Mouse (Mus musculus): ENCODE measurements at regions not wholly inside any gene's neighbourhood (a gene's known extent, or its start where the extent isn't known, plus 50 kb on each side); places are given as distances from the start of the nearest gene placed in this dataset.

- ChIA-PET POLR2A (no interaction called here), CTCF (no interaction called here)
These were observed 108.5 kb upstream of the Kitl start for GRCm38 (mm10) chr10:99906778-99907435.

DNA sequence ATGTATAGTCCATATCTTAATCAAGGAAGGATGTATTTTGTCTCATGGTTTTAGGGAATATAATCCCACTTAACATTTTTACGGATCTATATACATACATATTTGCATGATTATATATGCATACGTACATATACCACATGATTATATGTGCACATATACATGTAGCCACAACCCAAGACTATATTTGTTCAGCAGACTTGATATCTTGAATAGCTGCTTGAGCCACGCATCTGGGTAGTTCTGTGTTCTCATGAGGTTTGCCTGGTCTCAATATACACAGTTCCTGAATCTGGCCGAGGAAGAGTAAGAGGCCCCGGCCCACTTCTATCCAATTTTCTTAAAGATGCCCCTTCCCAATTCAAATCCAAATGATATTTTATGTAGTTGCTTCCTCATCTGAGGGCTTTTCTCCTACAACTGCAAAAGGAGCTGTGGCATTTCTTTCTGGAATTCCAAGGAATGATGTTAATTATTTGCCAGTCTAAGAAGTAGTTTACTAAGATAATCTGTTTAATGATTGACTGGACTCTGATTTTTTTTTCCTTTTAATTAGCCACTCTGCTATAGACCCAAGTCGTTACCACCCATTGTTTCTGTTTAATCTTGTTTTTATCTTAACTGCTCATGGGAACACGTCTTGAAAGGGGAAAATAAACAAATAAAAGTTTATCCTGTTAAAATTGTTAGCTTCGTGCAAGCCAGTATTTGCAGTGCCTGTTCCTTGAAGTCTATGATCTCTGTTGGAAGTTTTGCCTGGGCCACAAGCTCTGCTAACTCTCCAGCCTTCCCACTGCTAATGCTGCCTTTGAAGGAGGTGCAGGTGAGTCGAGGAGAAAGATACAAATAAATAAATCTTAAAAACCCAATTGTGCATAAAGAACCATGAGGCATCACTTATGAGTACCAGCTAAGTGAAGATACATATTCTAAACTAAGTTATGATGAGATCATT lies 112.9 kb upstream of the Kitl start:
- POLR2A ChIA-PET, result no interaction called here
- CTCF ChIA-PET, result no interaction called here

DNA sequence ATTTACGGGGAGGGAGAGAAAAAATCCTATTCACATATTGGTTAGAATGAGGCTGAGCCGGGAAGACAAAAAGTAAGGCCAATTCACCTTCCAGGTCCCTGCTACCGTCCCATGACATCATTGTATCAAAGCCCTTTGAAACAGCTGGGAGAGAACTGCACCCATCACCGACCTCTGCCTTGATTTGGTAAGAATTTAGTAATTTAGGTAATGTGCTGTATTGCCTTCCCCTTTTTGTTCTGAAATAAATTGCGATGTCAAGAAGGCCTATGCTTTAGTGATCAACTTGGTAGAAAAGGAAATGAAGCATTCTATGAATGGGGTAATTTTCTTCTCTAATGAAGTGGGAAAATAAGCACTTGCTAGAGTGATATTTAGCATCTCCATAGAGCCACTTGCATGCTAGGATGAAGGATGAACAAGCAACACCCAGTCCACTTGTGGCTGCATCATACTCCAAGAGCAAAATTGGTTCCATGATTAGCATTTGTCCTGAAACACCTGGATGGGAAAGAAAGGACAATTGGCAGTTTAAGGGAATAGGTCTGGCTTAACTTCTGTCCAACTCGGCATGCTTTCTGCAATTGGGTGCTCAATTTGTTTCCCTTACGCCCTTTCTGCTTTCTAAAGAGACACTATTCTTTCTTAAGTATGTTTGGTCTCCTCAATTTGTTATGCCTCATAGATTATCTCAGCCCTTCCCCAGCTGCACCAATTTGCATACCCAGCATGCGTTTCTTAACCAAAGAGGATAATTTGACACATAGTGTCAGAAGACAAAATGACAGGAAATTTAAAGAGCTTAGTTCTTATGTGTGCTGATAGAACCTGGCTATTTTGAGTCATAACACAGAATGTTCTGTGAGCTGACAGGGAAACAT lies 114.2 kb upstream of the Kitl start:
- ChIA-PET POLR2A (no interaction called here), CTCF (no interaction called here)

DNA sequence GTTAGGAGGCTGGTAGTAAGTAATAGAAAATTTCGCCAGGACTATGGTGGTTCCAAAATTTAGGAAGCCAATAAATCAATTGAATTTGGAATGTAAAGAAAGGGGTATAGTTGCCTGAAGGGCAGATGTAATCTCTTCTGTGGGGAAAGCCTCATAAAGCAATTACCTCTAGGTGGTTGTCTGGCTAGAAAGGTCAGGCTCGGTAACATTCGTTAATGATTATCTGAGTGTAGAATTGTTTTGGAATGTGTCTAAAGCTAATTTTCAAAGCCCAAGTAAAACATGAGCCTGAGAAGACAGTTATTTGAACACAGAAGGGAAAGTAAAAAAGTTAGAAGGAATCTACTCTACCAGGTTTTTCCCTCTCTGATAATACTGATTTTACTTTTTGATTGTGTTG lies 121.4 kb upstream of the Kitl start:
- POLR2A ChIA-PET, result no interaction called here
- CTCF ChIA-PET, result no interaction called here

DNA sequence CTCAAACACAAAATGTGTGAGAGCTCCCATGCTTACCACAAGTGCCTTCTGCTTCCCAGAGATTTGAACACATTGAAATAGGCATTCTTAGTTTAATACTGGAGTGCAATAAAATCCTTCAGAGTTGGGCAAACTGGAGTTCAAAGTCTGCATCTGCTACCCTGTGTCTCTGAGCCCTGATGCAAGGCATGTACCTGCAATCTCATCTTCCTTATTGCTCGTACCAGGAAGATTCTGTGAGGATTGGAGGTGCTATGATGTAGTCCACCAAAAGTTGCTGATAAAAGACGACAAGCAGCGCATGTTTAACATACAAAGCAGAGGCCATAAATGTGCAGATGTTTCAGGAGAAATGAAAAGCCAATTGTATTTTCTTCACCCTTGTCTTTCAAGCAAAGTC lies 123.5 kb upstream of the Kitl start:
- POLR2A ChIA-PET, result no interaction called here
- CTCF ChIA-PET, result interaction anchor here in 1 of 4 experiments (0.6 kb wide), 1 partner anchor 420 kb away, joined by 8 read pairs; no protein-coding TSS in a partner anchor

DNA sequence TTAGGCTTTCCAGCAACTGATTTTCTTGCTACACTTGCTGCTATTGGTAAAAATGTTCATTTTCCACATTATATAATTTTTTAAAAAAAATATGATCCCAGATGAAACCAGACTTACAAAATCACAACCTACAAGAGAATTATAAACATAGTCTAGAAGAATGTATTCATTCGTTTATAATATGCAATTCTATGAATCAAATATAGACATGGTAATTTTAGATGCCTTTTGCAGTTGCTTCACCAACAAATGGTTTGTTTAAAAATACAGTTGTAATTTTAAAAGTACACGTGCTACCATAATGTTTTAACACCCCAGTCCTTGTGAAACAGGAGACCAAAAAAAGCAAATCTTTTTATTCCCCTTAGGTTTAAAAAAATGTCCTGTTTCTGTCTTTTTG lies 122.4 kb upstream of the Csl start:
- POLR2A ChIA-PET, result no interaction called here
- CTCF ChIA-PET, result no interaction called here

DNA sequence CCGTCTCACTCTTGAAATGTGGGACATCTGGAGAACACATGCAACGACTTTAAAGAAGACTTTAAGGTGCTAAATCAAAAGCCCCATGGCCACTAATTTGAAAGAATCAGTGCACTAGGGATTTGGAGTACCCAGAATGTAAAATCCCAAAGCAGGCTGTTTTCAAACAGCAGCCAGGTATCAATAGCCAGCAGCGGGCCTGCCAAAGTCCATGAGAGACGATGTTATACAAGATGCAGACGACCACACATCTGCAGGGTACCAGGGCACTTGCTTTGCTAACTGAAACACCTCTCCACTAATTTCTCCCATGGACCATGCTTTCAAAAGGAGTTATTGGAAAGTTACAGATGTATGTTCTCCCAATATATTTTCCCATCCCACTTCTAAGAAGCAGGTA lies 119.9 kb upstream of the Csl start:
- ChIA-PET CTCF (no interaction called here), POLR2A (no interaction called here)

- ChIA-PET POLR2A (interaction anchor here in 1 of 4 experiments (0.6 kb wide), 1 partner anchor 118 kb away, joined by 5 read pairs; no protein-coding TSS in a partner anchor), CTCF (no interaction called here)
These were observed 105.3 kb upstream of the Csl start for GRCm38 (mm10) chr10:99864711-99865110.

- POLR2A ChIA-PET, result no interaction called here
- CTCF ChIA-PET, result no interaction called here
These were observed 101.0 kb upstream of the Csl start for GRCm38 (mm10) chr10:99860322-99861089.

GRCm38 (mm10) chr10:99844110-99844509 lies 84.7 kb upstream of the Csl start:
- ChIA-PET CTCF (no interaction called here), POLR2A (no interaction called here)

- POLR2A ChIA-PET, result interaction anchor here in 1 of 4 experiments (0.5 kb wide), 1 partner anchor 678 kb away, joined by 3 read pairs; no protein-coding TSS in a partner anchor
- CTCF ChIA-PET, result no interaction called here
These were observed 81.8 kb upstream of the Csl start for GRCm38 (mm10) chr10:99841167-99841843.

GRCm38 (mm10) chr10:99840179-99840876 lies 80.9 kb upstream of the Csl start:
- ChIA-PET POLR2A (no interaction called here), CTCF (no interaction called here)

GRCm38 (mm10) chr10:99836835-99837412 lies 77.5 kb upstream of the Csl start:
- POLR2A ChIA-PET, result no interaction called here
- CTCF ChIA-PET, result no interaction called here

DNA sequence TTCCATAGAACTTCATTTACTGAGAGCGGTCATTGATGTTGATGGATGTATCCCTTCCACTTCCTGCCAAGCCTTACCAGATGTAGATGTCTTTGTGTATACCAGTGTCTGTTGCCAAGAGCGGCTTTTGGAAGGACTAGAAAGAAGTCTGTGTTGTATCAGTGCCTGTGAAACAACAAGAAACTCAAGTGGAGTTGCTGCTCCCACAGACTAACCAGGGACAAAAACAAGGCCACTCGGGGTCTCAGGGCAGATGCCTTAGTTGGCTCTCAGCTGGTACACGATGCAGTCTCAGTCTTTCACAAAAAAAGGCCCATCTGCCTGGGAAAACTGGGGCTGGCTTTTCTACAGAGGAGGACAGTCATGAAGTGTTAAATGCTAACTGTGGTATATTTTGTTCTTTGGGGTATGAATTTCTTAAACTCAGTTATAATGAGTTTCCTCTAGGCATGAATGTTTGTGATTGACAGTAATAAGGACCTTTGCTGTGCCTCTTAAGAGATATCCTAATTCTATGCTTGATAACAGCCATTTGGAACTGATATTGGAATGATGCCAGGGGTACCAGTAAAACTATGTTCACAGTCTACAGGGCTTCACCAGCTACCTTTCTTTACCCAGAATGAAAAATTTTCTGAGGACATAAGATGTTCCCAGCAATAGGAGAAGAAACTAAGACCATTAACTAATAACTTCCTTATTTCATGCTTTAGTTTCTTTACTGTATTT lies 75.6 kb upstream of the Csl start:
- CTCF ChIA-PET, result no interaction called here
- POLR2A ChIA-PET, result no interaction called here

- ChIA-PET CTCF (no interaction called here), POLR2A (no interaction called here)
These were observed 70.5 kb upstream of the Csl start for GRCm38 (mm10) chr10:99829974-99830373.

- POLR2A ChIA-PET, result no interaction called here
- CTCF ChIA-PET, result no interaction called here
These were observed 68.0 kb upstream of the Csl start for GRCm38 (mm10) chr10:99827476-99827875.

- CTCF ChIA-PET, result no interaction called here
- POLR2A ChIA-PET, result no interaction called here
These were observed 66.4 kb upstream of the Csl start for GRCm38 (mm10) chr10:99825881-99826280.
